Mouse (Mus musculus): ENCODE results near the gene Timm10b. TPM values are rescaled to one million over a fixed set of nuclear protein-coding genes. Genes with fewer than 3 reads are reported as not detected.

The Timm10b gene
- 129 TPM for polyA plus RNA-seq (2014; fragmentation: Illumina TruSeq; extraction: RNeasy Lipid Tissue Mini Kit (QIAGEN cat#74804); ENCODE audit: insufficient read depth, low read depth, low replicate concordance)

DNA sequence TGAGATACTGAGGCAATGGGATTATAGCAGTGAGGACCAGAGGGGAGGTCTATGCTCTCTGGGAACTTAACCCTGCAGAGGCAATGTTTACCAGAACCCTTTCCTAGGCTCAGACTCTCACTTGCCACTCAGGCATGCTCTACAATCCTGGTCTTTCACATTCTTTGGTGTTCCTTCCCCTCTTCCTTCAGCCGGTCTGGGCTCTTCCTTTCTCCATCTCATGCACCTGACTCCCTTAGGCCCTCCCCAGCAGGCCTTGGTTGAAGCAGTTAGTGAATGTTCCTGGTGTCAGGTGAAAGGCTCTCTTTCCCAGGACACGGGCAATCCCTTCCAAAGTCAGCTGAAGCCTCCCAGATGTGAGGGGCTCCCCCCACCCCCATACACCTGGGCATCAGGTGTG, at the start of gene Timm10b:
Gene Timm10b, plus strand, starts transcription at position 301 of the 400 bp plus-strand sequence.

DNA sequence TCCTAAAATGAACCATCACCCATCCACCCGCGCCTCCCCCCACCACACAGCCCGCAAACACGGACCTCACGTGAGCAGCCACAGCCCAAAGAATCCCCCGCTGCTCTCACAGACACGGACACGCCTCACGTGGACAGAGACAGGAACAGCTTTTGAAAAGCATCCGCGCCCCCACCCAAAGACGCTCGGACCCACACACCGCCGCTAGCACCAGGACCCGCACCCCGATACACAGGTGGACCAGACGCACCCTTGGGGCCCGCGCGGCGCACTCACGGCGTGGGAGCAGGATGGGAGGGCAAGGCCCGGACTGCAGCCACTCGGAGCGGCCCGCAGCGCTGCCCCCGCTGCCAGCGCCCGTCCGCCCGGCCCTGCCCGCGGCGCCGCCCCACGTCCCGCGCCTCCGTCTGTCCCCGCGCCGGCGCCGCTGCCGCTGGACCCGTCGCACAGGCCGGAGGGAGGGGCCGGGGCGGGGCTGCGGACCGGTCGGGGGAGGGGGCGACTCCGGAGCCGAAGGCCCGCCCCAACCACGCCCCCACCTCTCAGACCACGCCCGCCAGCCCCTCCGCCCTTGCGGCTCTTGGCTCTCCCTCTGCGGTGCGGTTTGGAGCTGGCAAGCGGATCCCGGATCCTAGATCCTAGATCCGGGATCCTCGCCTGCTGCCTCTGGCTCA, 6.6 kb upstream of the Timm10b start, which contains the start of gene Trim3:
Gene Trim3, minus strand, starts transcription at position 445 of the 674 bp plus-strand sequence.

DNA sequence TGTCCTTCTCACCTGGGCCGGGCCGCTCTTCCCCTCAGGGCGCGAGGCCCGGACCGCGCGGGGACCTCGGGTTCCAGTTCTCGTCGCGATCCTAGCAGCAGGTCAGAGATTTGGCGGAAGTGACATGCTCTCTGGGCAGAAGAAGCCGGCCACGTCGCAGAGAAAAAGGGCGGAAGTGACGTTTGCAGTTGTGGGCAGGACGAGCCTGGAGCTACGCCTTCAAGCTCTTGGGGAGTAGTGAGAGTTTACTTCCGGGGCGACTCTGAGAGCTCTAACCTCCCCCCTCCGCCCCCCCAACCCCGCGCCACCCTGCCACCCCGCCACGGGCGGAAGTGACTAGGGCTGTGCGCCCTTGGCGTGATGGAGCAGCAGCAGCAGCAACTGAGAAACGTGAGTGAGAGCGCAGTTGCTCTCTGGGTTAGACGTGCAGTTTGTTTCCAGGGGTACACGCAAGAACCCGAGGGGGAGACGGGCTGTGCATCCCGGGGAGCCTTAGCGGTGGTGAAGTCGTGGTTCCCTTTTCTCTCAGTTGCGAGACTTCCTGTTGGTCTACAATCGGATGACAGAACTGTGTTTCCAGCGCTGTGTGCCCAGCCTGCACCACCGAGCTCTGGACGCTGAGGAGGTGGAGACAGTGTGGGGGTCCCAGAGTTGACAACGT, 507 bp downstream of the Timm10b start, which contains the start of the genes Arfip2 and Gm45799:
Gene Arfip2, minus strand, starts transcription at position 184 of the 661 bp plus-strand sequence.
Gene Gm45799, plus strand, starts transcription at position 320 of the 661 bp plus-strand sequence.

DNA sequence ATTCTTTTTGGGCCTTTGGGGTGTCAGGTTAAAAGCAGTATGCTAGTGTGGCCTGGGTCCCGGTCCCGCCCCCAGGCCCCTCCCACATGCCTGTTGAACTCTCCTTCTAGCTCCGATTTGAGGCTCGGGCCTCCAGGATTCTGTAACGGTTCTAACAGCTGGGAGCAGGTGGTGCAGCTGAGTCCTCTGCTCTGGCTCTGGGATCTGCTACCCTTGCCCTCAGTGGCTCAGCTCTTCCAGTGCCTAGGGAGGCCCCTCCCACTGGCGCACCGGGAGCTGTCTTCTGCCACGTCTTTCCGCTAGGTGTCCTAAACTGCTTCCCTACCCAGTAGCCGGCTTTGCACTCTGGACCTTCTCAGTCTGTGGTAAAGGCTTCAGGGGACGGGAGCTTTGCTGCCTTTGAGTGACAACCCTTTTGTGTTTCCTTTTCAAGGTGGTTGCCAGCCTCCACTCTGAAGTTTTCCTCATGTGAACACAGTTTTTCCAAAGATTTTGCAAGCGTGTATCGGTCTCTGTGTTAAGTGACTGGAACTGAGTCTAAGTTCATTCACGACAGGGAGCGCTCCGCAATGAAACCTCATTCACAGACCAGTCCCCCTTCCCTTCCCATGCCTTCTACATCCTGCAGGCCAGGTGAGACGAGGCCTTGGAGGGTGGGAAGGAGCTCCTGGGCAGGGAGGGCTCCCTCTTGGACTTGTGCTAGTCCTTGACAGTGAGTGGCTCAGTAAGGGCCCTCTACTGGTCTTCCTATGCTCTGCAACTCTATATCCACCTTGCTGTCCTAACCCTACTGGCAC, 11.0 kb downstream of the Timm10b start, which contains the start of gene Dnhd1:
Gene Dnhd1, plus strand, starts transcription at position 189 of the 797 bp plus-strand sequence.

Other genes with a start within 250 kb of the Timm10b start
- 12.5 TPM for gene Fam160a2, start 240.0 kb upstream of the Timm10b start, polyA plus RNA-seq (2014; fragmentation: Illumina TruSeq; extraction: RNeasy Lipid Tissue Mini Kit (QIAGEN cat#74804); ENCODE audit: insufficient read depth, low read depth, low replicate concordance)
- gene Cnga4, start 235.5 kb upstream of the Timm10b start, polyA plus RNA-seq (2014; fragmentation: Illumina TruSeq; extraction: RNeasy Lipid Tissue Mini Kit (QIAGEN cat#74804); ENCODE audit: insufficient read depth, low read depth, low replicate concordance): not detected
- gene Cckbr, start 214.3 kb upstream of the Timm10b start, polyA plus RNA-seq (2014; fragmentation: Illumina TruSeq; extraction: RNeasy Lipid Tissue Mini Kit (QIAGEN cat#74804); ENCODE audit: insufficient read depth, low read depth, low replicate concordance): not detected
- gene Cavin3, start 157.8 kb upstream of the Timm10b start, polyA plus RNA-seq (2014; fragmentation: Illumina TruSeq; extraction: RNeasy Lipid Tissue Mini Kit (QIAGEN cat#74804); ENCODE audit: insufficient read depth, low read depth, low replicate concordance): 51.0 TPM
- 50.9 TPM for gene Smpd1, start 85.7 kb upstream of the Timm10b start, polyA plus RNA-seq (2014; fragmentation: Illumina TruSeq; extraction: RNeasy Lipid Tissue Mini Kit (QIAGEN cat#74804); ENCODE audit: insufficient read depth, low read depth, low replicate concordance)
- 47.5 TPM for gene Apbb1, start 58.4 kb upstream of the Timm10b start, polyA plus RNA-seq (2014; fragmentation: Illumina TruSeq; extraction: RNeasy Lipid Tissue Mini Kit (QIAGEN cat#74804); ENCODE audit: insufficient read depth, low read depth, low replicate concordance)
- 1.7 TPM for gene Hpx, start 39.9 kb upstream of the Timm10b start, polyA plus RNA-seq (2014; fragmentation: Illumina TruSeq; extraction: RNeasy Lipid Tissue Mini Kit (QIAGEN cat#74804); ENCODE audit: insufficient read depth, low read depth, low replicate concordance)
- 57.8 TPM for gene Trim3, start 6.5 kb upstream of the Timm10b start, polyA plus RNA-seq (2014; fragmentation: Illumina TruSeq; extraction: RNeasy Lipid Tissue Mini Kit (QIAGEN cat#74804); ENCODE audit: insufficient read depth, low read depth, low replicate concordance)
- 29.0 TPM for gene Arfip2, start 360 bp downstream of the Timm10b start, polyA plus RNA-seq (2014; fragmentation: Illumina TruSeq; extraction: RNeasy Lipid Tissue Mini Kit (QIAGEN cat#74804); ENCODE audit: insufficient read depth, low read depth, low replicate concordance)
- gene Gm45799, start 496 bp downstream of the Timm10b start, polyA plus RNA-seq (2014; fragmentation: Illumina TruSeq; extraction: RNeasy Lipid Tissue Mini Kit (QIAGEN cat#74804); ENCODE audit: insufficient read depth, low read depth, low replicate concordance): 16.7 TPM
- gene Dnhd1, start 10.8 kb downstream of the Timm10b start, polyA plus RNA-seq (2014; fragmentation: Illumina TruSeq; extraction: RNeasy Lipid Tissue Mini Kit (QIAGEN cat#74804); ENCODE audit: insufficient read depth, low read depth, low replicate concordance): 0.89 TPM
- 157 TPM for gene Ilk, start 96.5 kb downstream of the Timm10b start, polyA plus RNA-seq (2014; fragmentation: Illumina TruSeq; extraction: RNeasy Lipid Tissue Mini Kit (QIAGEN cat#74804); ENCODE audit: insufficient read depth, low read depth, low replicate concordance)
- 10.1 TPM for gene Rrp8, start 97.3 kb downstream of the Timm10b start, polyA plus RNA-seq (2014; fragmentation: Illumina TruSeq; extraction: RNeasy Lipid Tissue Mini Kit (QIAGEN cat#74804); ENCODE audit: insufficient read depth, low read depth, low replicate concordance)
- 159 TPM for gene Taf10, start 104.3 kb downstream of the Timm10b start, polyA plus RNA-seq (2014; fragmentation: Illumina TruSeq; extraction: RNeasy Lipid Tissue Mini Kit (QIAGEN cat#74804); ENCODE audit: insufficient read depth, low read depth, low replicate concordance)
- gene Tpp1, start 112.2 kb downstream of the Timm10b start, polyA plus RNA-seq (2014; fragmentation: Illumina TruSeq; extraction: RNeasy Lipid Tissue Mini Kit (QIAGEN cat#74804); ENCODE audit: insufficient read depth, low read depth, low replicate concordance): 42.1 TPM
- 1.6 TPM for gene Dchs1, start 147.6 kb downstream of the Timm10b start, polyA plus RNA-seq (2014; fragmentation: Illumina TruSeq; extraction: RNeasy Lipid Tissue Mini Kit (QIAGEN cat#74804); ENCODE audit: insufficient read depth, low read depth, low replicate concordance)
- gene Mrpl17, start 171.0 kb downstream of the Timm10b start, polyA plus RNA-seq (2014; fragmentation: Illumina TruSeq; extraction: RNeasy Lipid Tissue Mini Kit (QIAGEN cat#74804); ENCODE audit: insufficient read depth, low read depth, low replicate concordance): 137 TPM